Mouse (Mus musculus) erythroblast, adult 5-6 weeks (primary cell): ENCODE measurements around the gene Prdx5. TPM values are rescaled to one million over a fixed set of nuclear protein-coding genes. Genes with fewer than 3 reads are reported as not detected.
"Not testable (repeated sequence)": the region's sequence is repeated elsewhere in the genome, so short reads cannot be mapped to it uniquely, and the experiment has no call there.

ENCODE experiments used
- ATAC-seq: replicated peaks from 2 replicates; pipeline ENCODE4 v1.8.0; 2016; ENCODE audit warnings: moderate number of reproducible peaks, mild to moderate bottlenecking, moderate TSS enrichment, inconsistent platforms; ENCODE audit not compliant: poor library complexity, low FRiP score, severe bottlenecking
- total RNA-seq, 2 experiments: library from RNA; stranded (forward) in 1 of 2; stranded (reverse) in 1 of 2; fragments of 150-400 nt in 1 of 2; fragments of 200-764, 138-1000 nt in 1 of 2; gene quantifications; 2 replicates each; pipeline versions ENCODE4 v1.2.3 to v1.2.4; 2015 to 2017; ENCODE audit warnings: low replicate concordance in 2 of 2

The Prdx5 gene
- total RNA-seq, 2 experiments from 2014 or later: 192 to 266 TPM

DNA sequence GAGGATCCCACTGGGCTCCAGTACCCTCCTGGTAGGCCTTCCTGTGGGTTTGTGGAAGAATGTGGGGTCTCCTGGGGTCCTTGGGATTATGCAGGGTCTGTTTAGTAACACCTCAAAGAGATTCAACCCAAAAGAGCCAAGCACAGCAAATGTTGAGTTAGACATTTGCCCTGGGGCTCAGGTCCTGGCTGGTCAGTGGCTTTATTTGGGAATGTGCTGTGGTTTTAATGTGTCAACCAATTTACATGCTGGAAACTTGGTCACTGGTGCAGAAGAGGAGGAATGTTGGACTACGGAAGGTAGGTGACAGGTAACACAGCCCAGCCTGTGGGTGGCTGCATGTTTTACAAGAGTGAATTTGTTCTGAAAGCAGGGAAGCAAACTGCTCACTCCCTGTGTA, 6.9 kb downstream of the Prdx5 start:
- no peak for ATAC-seq

DNA sequence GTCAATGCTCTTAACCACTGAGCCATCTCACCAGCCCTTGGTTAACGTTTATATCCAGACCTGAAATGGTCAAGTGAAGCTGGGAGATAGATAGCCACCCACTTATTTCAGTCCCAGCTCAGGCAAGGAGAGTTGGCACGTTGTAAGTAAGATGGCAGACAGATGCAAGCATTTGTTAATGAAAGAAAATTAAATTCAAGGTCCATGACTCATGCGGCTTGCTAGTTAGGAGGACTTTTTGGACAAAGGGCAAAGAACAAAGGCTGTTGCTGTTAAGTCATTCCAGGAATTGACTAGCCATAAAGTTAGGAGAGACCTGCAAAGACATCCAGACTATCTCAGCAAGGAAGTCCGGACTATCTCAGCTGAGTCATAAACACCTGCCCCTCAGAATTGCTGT, 10.3 kb downstream of the Prdx5 start:
- ATAC-seq: no peak

DNA sequence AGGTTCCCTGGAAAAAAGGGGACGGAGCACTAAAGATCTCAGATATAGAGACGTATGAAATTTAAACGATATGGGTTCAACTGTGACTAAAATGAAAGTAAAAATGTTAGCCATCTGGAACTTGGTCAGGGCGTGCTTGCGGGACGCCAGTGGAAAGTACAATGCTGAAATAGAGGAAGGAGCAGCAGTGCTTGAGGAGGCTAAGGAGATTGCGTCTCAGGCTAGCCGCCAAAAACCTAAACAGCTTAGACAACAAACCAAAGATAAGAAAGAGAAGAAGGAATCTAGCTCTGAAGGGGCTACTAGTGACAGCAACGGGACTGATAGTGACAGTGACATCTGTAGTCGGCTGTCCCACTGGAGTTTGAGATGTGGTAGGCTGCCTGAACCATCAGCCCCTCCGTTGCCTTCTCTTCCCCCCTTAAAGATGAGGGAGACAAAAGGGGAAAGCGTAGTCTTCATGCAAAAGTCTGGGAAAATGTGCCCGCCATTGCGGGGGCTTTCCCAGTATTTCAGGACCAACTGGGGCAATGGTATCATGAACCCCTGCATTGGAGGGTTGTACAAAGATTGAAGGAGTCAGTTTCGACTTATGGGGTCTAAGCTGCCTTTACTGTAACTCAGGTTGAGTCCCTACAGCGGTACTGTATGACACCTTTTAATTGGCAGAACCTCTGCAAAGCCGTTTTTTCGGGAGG, 14.1 kb downstream of the Prdx5 start:
- not testable (repeated sequence) for ATAC-seq

DNA sequence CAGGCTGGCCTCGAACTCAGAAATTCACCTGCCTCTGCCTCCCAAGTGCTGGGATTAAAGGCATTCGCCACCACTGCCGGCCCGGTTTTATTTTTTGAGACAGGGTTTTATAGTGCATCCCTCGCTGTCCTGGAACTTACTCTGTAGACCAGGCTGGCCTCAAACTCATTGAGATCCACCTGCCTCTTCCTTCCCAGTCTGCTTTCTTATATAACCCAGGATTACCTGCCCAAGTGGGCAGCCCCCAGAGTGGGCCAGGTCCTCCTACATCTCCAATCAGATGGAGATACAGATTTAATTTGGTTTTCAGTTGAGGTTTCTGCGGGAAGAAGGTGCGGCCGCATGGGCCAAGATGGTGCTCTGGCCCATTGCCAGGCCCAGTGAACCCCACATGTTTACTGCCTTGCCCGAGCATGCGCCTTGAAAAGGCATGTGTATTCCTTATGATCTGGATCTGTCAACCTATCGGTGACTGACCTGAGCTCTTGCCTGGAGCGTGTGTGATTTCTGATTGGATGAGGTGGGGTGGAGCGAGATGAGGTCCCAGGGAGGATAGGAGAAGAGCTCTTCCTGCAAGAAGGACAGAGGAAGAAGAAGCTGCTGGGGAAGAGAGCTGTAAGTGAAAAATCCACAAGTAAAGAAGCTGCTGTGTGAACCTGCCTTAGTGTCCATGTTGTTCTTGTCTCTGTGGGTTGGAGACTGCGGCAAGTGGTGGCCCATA, 16.0 kb downstream of the Prdx5 start:
- ATAC-seq: no peak

DNA sequence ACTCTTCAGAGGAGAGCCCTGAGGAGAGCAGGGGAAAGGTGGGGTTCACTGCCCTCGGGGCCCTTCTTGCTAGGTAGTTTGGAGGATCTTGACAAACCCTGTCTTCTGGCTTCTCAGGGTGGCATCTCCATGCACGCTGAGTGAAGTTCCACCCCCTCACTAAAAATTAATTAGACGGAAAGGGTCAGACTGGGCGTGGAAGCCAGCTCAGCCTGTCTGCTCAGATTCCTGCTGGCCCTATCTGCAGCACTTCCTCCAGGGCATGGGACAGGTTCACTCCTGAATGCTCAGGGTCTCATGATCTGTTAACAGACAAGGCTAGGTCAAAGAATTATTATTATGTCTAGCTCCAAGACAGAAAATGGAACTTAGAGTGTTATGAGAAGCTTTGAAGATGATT, 17.4 kb downstream of the Prdx5 start:
- no peak for ATAC-seq

DNA sequence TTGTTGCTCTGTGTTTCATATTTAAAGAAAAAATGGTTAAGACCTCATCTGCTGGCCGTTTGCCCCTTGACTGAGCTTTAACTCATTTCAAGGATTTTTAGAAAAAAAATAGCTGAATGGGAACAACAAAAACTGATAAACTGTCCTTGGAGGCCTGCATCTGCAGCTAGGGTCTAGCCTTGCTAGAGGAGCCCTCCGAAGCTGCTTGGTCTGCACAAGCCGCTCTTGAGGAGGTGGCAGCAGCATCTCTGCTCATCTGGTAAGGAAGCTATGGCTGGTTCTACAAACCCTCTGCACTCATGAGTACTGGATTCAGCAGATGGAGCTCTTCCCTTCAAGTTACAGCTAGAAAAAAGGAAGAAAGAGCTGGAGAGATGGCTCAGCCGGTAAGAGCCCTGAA, 31.9 kb downstream of the Prdx5 start:
- ATAC-seq: no peak

DNA sequence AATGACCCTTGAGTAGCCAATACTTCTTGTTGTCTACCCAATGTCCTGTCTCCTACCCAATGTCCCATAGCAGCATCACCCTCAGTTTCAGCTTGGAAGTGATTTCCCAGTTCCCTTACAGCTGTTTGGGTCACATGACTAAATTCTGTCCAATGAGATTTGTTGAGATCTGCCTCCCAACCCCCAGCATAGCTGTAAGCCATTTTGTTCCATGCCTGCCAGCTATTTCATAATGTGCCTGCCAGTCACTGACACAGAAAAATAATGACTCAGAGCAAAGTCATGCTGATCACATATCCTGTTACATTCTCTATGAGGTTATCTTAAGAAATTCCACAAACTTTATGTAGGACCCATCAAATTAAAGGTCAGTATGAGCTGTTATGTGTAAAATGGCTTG, 33.1 kb downstream of the Prdx5 start:
- ATAC-seq: no peak

DNA sequence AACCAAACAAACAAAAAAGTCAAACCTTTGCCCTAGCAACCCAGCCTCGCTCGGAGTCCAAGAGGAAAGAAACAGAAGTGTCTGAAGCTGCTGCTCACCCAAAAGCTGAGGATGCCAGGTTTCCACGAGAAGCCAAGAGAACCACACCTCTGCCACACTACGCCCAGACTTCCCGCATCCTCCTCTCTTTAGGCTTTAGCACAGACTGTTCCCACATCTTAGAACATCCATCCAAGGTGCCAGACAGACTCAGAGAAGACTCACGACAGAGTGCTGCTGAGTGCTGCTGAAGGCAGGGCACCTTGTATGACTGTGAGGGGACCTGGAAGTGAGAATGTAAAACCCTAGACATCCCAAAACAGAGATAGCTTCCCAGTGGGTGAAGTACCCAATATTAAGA, 34.1 kb downstream of the Prdx5 start:
- no peak for ATAC-seq

DNA sequence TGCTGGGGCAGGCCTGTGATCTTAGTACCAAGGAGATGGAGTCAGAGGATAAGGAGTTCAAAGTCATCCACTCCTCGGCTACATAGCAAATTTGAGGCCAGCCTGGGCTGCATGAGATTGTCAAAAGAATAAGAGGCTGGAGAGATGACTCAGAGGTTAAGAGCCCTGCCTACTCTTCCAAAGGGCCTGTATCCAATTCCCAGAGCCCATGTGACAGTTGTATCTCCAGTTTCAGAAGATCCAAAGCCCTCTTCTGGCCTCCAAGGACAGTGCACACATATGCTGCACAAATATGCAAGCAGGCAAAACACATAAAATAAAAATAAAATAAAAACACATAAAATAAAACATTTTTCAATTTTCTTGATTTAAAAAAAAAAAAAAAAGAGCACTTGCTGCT, 35.6 kb downstream of the Prdx5 start:
- ATAC-seq: no peak

DNA sequence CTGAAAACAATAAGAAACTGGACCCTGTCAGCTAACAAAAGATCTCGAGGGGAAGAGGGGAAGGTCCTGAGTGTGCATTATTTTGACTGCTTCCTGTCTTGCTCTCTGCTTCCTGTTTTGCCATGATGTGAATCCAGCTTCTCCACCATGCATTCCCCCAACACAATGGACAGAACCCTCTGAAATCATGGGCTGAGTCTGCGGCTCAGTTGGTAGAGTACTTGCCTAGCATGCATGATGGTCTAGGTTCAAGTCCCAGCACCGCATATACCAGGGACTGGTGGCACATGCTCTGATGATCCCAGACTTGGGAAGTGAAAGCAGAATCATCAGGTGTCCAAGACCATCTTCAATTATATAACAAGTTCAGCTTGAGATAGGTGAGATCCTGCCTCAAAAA, 37.2 kb downstream of the Prdx5 start:
- ATAC-seq: no peak

DNA sequence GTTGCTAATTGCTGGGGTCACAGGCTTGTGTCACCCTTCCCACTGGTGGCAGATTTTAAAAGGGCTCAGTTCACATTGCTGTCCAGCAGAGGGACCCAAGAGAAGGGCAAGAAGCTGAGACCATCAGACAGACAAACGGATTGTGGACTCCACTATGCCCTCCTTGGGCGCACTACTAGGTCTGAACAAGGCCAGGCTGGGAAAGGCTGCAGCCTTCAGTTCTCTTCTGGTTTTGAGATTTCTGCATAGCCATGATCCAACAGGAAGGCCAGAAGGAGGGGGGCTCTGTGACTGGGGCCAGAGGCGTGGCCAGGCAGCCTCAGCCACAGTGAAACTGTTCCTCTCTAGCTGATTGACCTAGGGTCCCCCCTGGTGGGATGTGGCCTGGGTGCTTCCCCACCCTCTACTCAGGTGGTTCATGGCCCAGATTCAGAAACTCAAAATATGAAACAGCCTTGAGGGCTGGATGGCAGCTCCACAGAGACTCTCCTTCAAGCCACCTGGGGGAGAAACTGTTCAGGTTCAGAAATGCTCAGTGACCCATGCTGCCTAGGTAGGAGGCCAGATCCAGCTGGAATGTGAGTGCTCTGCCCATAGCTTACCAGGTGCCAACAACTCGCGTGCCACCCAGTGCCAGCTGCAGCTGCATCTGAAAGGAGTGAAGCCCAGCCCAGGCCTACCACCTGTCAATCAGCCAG, 38.2 kb downstream of the Prdx5 start:
- peak; percentile 85 for ATAC-seq

DNA sequence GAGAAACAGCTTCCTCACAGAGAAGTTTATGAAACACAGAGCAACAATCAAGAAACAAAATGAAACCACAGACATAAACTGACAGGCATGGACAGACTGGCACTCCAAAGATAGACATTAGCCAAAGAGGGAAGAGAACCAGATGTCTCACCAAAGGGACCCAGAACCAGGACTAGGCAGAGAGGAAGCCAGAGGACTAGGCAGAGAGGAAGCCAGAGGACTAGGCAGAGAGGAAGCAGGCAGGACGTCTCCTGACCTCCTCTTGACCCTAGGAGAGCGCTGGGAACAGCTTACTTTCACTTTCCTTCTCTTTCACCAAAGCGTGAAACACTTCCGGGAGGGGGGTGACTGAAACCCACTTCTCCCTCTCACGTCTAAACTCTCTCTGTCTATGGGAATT, 40.6 kb downstream of the Prdx5 start:
- ATAC-seq: peak; percentile 85

DNA sequence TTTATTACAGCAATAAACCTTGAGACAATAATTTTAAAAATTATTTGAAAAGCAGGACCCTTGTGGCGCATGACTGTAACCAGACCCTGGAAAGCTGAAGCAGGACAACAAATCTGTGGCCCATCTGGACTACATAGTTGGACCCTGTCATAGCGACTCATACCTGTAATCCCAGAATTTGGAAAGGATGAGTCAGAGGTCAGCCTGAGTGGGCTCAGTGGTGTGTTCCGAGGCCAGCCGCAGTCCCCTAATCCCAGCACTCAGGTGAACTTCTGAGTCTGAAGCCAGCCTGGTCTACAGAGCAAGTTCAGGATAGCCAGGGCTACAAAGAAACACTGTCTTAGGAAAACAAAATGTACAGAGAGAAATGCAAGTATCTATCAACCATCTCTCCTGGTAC, 48.5 kb downstream of the Prdx5 start:
- ATAC-seq: no peak

DNA sequence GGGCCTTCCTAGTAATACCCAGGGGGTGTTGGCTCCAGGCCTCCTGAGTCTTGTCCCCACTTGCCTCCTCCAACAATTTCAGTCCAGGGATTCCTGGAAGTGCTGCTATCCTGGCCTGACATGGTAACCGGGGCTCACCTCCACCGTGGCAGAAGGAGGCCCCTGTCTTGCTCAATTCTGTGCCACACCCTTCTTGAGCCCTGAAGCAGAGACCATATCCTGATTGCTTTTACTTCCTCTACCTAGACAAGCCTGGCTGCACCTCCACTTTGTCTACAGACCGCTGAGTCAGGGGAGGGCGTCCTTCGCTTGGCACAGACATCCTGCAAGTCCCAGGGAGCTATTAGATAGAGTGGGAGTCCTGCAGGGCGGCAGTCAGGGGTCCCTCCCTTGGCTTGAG, 49.2 kb downstream of the Prdx5 start:
- no peak for ATAC-seq

DNA sequence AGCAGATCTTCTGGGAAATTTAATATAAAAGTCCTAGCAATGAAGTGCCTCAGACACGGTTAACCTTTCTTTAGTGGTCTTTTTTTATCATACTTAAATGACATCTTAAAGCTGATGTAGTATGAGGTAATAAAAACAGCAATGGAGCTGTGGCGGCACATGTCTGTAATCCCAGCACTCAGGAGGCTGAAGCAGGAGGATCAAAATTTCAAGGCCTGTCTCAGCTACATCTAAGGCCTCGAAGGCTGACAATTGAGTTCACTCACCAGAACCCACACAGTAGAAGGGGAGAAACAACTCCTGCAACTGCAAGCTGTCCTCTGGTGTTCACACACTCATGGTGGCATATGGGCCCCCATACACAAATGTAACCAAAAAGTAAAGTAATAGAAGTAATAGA, 49.9 kb downstream of the Prdx5 start:
- no peak for ATAC-seq

DNA sequence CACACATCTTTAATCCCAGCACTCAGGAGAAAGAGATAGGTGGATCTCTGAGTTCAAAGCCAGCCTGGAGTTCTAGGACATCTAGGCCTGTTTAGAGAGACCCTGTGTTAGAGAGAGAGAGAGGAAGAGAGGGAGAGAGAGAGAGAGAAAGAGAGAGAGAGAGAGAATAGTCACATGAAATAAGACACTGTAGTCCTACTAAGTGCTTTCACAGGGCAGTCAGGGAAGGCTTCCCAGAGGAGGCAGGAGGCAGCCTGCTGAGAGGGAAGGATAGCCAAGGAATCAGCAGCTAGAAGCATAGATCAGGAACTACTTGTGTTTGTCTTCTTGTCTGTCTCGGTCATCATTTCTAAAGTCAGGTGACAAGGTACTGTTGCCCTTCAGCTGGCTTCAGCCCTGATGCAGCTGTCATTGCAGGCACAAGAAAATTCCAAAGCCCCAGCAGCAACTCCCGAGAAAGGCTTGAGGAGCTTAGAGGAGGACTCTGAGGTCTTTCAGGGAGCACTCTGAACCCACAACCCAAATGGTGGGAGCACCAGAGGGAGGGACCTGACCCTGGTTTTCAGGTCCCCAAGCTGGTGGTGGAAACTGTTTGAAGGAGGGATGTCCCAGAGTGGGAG, 50.8 kb downstream of the Prdx5 start:
- no peak for ATAC-seq

DNA sequence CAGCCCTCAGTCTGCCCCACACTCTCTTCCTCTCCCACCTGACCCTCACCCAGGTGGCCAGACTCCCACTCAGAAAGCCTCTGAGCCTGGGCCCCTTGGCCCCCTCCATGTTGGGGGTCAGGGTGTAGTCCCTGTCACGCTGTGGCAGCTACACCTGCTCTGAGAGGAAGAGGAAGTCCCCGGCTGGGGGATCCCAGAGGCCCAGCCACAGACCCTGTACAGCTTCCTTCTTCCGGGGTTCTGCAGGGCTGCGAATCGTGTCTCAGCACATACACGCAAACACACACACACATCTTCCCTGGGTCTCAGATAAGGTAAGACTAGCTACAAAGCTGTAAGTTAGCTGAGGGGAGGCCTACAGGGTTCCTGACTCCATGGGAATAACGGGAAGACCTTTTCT, 51.9 kb downstream of the Prdx5 start, which contains the start of gene Ccdc88b:
Ccdc88b (minus strand) TSS at position 181 of the 400 bp plus-strand sequence.
- no peak for ATAC-seq

DNA sequence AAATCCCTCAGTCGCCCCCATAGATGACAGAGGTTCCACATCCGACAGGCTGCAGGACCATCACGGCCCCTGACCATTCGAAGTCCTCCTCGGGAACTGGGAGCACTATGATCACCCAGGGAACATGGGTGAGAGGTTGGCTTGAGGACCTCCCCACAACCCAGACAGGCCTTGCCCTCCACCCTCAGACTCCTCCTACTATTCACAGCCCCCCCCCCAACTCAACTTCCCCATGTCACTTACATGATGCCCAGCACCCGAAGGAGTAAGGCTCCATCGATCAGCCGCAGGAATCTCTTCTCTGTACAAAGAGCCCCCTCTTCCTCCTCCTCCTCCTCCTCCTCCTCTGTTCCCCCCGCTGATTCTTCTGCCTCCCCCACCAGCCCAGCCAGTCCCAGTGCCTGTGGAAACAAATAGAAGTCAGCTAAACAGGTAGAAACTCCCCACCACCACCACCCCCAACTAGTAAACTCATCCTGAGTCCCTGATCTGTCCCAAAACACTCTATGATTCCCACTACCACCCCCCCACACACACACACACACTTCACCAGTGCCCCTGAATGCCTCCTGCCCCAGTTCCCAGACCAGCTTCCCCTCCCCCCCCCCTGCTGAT, 52.4 kb downstream of the Prdx5 start:
- ATAC-seq: no peak

DNA sequence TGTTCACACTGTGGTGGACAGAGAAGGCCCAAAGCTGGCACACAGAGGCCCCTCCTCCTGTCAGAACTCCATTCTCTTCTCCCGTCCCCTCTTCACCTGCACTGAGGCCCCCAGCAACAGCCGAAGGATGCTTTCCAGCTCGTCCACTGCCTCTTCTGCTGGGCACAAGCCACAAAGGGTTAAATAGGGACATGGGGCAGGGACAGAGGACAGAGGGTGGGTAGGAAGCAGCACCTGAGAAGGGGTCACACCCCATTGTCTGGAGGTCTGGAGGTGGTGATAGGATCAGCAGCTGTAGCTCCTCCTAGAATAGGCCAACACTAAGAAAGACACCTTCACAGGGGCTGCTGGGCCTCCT, 52.9 kb downstream of the Prdx5 start:
- ATAC-seq: no peak
